Mouse (Mus musculus) cerebellum, adult 2 months (tissue): ENCODE results near the gene Elmo3.

Source experiments
- CTCF ChIP-seq: fragments of 200-500 bp; IDR thresholded peaks from 2 replicates; pipeline ENCODE4 v1.5.1; 2011; ENCODE audit warnings: low read depth, mild to moderate bottlenecking, control low read depth, low read length, moderate library complexity, borderline replicate concordance; ENCODE audit not compliant: insufficient read depth
- POLR2A ChIP-seq: fragments of 200-500 bp; IDR thresholded peaks from 2 replicates; pipeline ENCODE4 v1.6.1; 2011; ENCODE audit warnings: low read length, control low read depth, borderline replicate concordance; ENCODE audit not compliant: insufficient read depth

DNA sequence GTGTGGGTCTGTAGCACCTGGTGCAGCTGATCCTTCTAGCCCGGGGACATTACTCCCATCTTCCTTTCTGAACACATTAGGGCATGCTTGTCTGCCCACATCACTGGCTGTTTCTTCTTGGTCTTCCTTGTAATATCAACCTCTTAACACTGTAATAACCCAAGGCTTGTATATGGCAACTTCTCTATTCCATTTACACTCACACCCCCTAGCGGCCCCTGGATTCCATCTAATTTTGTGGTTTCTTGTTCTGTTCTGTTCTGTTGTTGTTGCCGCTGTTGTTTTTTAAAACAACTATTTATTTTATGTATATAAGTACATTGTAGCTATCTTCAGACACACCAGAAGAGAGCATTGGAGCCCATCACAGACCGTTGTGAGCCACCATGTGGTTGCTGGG, 18.5 kb upstream of the Elmo3 start:
- no peak for TF ChIP-seq CTCF
- no peak for TF ChIP-seq POLR2A
